Mouse (Mus musculus) CH12.LX (cell line): ENCODE data around the gene Kmt5b. TPM values are rescaled to one million over a fixed set of nuclear protein-coding genes. Genes with fewer than 3 reads are reported as not detected.

Experiments
- DNase-seq: peaks from one replicate; pipeline ENCODE4 v3.0.0-alpha.2; 2013; ENCODE audit errors: extremely low read depth
- H3K27ac ChIP-seq: 2 replicates; pipeline ENCODE4 v1.5.1; 2012; ENCODE audit warnings: low read depth, mild to moderate bottlenecking, control low read depth, moderate library complexity; ENCODE audit not compliant: insufficient read depth
- H3K27me3 ChIP-seq: replicated peaks from 2 replicates; pipeline ENCODE3; 2012; ENCODE audit warnings: inconsistent platforms
- H3K36me3 ChIP-seq, 2 experiments: replicated peaks in 1 of 2; 2 replicates each; pipeline versions ENCODE3 to v1.6.1; 2012; ENCODE audit warnings: inconsistent platforms in 1 of 2, low read length in 1 of 2, mild to moderate bottlenecking in 1 of 2, mixed read lengths in 1 of 2, moderate library complexity in 1 of 2; ENCODE audit not compliant: control insufficient read depth in 1 of 2, insufficient read depth in 1 of 2
- H3K4me1 ChIP-seq, 2 experiments: 2 replicates each; pipeline ENCODE4 v1.6.1; 2012; ENCODE audit warnings: inconsistent platforms in 1 of 2, moderate library complexity in 1 of 2; ENCODE audit not compliant: insufficient read depth in 2 of 2, control insufficient read depth in 1 of 2
- H3K4me2 ChIP-seq: 2 replicates; pipeline ENCODE4 v1.6.1; 2012; ENCODE audit warnings: low read depth, mild to moderate bottlenecking, control low read depth; ENCODE audit not compliant: poor library complexity, insufficient read depth, severe bottlenecking
- H3K4me3 ChIP-seq, 3 experiments: fragments of 150-350 bp in 1 of 3; sonication (generic) in 1 of 3; replicated peaks in 1 of 3; 2 replicates each; pipeline versions ENCODE3 to v1.5.1; 2011 to 2012; ENCODE audit warnings: low read depth in 2 of 3, low read length in 2 of 3, mild to moderate bottlenecking in 2 of 3, moderate library complexity in 2 of 3, control low read depth in 1 of 3, improper control_type of control experiment in 1 of 3, inconsistent platforms in 1 of 3, mixed read lengths in 1 of 3; ENCODE audit not compliant: poor library complexity in 1 of 3
- H3K79me2 ChIP-seq: replicated peaks from 2 replicates; pipeline ENCODE4 v1.6.1; 2012; ENCODE audit warnings: mild to moderate bottlenecking, moderate library complexity; ENCODE audit not compliant: control insufficient read depth, poor library complexity, insufficient read depth, severe bottlenecking; ENCODE audit errors: extremely low read depth
- H3K9ac ChIP-seq: 2 replicates; pipeline ENCODE4 v1.6.1; 2012; ENCODE audit warnings: low read depth, mild to moderate bottlenecking, control low read depth, moderate library complexity; ENCODE audit not compliant: insufficient read depth
- H3K9me3 ChIP-seq: replicated peaks from 2 replicates; pipeline ENCODE3; 2012; ENCODE audit warnings: low read length, inconsistent platforms, mixed read lengths
- CHD1 ChIP-seq: IDR thresholded peaks from 2 replicates; pipeline ENCODE4 v1.6.1; 2012; ENCODE audit warnings: low read depth, low read length, improper control_type of control experiment, inconsistent platforms
- CHD2 ChIP-seq: IDR thresholded peaks from 2 replicates; pipeline ENCODE4 v1.6.1; 2011; ENCODE audit warnings: low read length, improper control_type of control experiment
- CTCF ChIP-seq, 2 experiments: IDR thresholded peaks in 1 of 2; conservative IDR thresholded peaks in 1 of 2; 2 replicates each; pipeline ENCODE4 v1.5.1; 2011 to 2012; ENCODE audit warnings: low read depth in 2 of 2, low read length in 2 of 2, improper control_type of control experiment in 1 of 2, inconsistent platforms in 1 of 2, mild to moderate bottlenecking in 1 of 2, moderate library complexity in 1 of 2
- E2F4 ChIP-seq: IDR thresholded peaks from 2 replicates; pipeline ENCODE4 v1.6.1; 2011; ENCODE audit warnings: low read depth, low read length, improper control_type of control experiment; ENCODE audit not compliant: insufficient replicate concordance
- GABPA ChIP-seq: IDR thresholded peaks from 2 replicates; pipeline ENCODE4 v1.6.1; 2012; ENCODE audit warnings: low read depth, low read length, improper control_type of control experiment, inconsistent platforms; ENCODE audit not compliant: insufficient replicate concordance
- IRF4 ChIP-seq: IDR thresholded peaks from 2 replicates; pipeline ENCODE4 v1.6.1; 2014; ENCODE audit warnings: low read depth, mild to moderate bottlenecking, inconsistent platforms, low read length, improper control_type of control experiment
- JUN ChIP-seq: IDR thresholded peaks from 2 replicates; pipeline ENCODE4 v1.6.1; 2011; ENCODE audit warnings: low read depth, mild to moderate bottlenecking, low read length, improper control_type of control experiment, moderate library complexity; ENCODE audit not compliant: insufficient read depth
- JUND ChIP-seq: conservative IDR thresholded peaks from 2 replicates; pipeline ENCODE4 v1.6.1; 2011; ENCODE audit warnings: low read depth, low read length, improper control_type of control experiment
- MAFK ChIP-seq: IDR thresholded peaks from 2 replicates; pipeline ENCODE4 v1.6.1; 2011; ENCODE audit warnings: low read length, improper control_type of control experiment; ENCODE audit not compliant: insufficient replicate concordance
- MEF2A ChIP-seq: IDR thresholded peaks from 2 replicates; pipeline ENCODE4 v1.6.1; 2014; ENCODE audit warnings: low read depth, mild to moderate bottlenecking, inconsistent platforms, low read length, improper control_type of control experiment, borderline replicate concordance
- MXI1 ChIP-seq: IDR thresholded peaks from 2 replicates; pipeline ENCODE4 v1.6.1; 2011; ENCODE audit warnings: mild to moderate bottlenecking, low read depth, low read length, improper control_type of control experiment
- SIN3A ChIP-seq: IDR thresholded peaks from 2 replicates; pipeline ENCODE4 v1.6.1; 2012; ENCODE audit warnings: low read length, improper control_type of control experiment, inconsistent platforms
- SMC3 ChIP-seq: IDR thresholded peaks from 2 replicates; pipeline ENCODE4 v1.6.1; 2011; ENCODE audit warnings: low read depth, low read length, improper control_type of control experiment
- TBP ChIP-seq: conservative IDR thresholded peaks from 2 replicates; pipeline ENCODE4 v1.6.1; 2011; ENCODE audit warnings: low read depth, low read length, improper control_type of control experiment
- USF2 ChIP-seq: conservative IDR thresholded peaks from 2 replicates; pipeline ENCODE4 v1.6.1; 2011; ENCODE audit warnings: low read depth, low read length, improper control_type of control experiment
- ZC3H11A ChIP-seq: IDR thresholded peaks from 2 replicates; pipeline ENCODE4 v1.6.1; 2012; ENCODE audit warnings: low read depth, mild to moderate bottlenecking, inconsistent platforms, low read length, improper control_type of control experiment
- ZNF384 ChIP-seq: IDR thresholded peaks from 2 replicates; pipeline ENCODE4 v1.6.1; 2012; ENCODE audit warnings: low read depth, low read length, improper control_type of control experiment, inconsistent platforms
- dilution Hi-C: fragments of 300-500 bp; cut with MboI; formaldehyde crosslinking; loops from 2 replicates; pipeline ENCODE4 v1.14.3; 2020; ENCODE audit warnings: low sequenced_read_pairs; ENCODE audit not compliant: extremely low pct_unique_long_range_greater_than_20kb, extremely low pct_ligation_motif_present
- in situ Hi-C: fragments of 300-500 bp; cut with MboI; formaldehyde crosslinking; loops from 3 replicates; pipeline ENCODE4 v1.14.3; 2019; ENCODE audit warnings: low sequenced_read_pairs, low pct_ligation_motif_present, low pct_unique_long_range_greater_than_20kb, mixed read lengths
- polyA plus RNA-seq: library from polyadenylated mRNA; unstranded; fragments of >175 nt; gene quantifications from 2 replicates; pipeline ENCODE4 v1.2.1, GENCODE M21; 2012; ENCODE audit warnings: low read depth; ENCODE audit not compliant: insufficient read length
- total RNA-seq, 2 experiments: library from RNA; depleted of rRNA; stranded (reverse); fragments of 300-350 nt in 1 of 2; fragments of >200 nt in 1 of 2; gene quantifications; 2 replicates each; pipeline ENCODE4 v1.2.3; 2012 to 2014

Gene Kmt5b
- total and polyA plus RNA-seq, 3 experiments: 10.9 to 16.6 (median 13.9) TPM

DNA sequence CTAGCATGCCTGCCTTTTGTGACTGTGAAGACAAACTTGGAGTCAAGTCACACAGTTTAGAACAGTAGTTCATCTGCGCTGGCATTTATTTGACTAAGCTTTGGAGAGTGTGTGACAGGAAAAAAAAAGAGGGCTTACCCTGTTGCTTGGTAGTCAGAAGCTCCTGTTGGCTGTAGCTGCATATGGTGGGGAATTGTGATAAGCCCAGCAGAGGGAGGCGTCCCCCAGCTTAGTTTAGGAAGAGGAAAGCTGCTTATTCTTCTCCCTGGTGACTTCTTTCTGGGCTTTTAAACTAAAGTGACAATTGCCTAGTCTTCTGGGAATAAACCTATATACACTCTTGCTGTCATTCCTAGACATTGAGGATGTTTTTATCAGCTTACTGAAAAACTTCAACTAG lies 95.5 kb downstream of the Kmt5b start:
- dilution Hi-C loops: no loop called here
- H3K9ac ChIP-seq: no peak overlapping the region
- H3K27me3 ChIP-seq: no peaks in the 10 kb centered on the region
- in situ Hi-C loops: no loop called here
- H3K79me2 ChIP-seq: peaks cover 3% of the 10 kb centered on the region
- no peak for TF ChIP-seq JUND
- TF ChIP-seq CHD1: no peak
- no peak for DNase-seq
- no peak overlapping the region for H3K27ac ChIP-seq
- H3K4me1 ChIP-seq: no peaks in the 10 kb centered on the region
- H3K9me3 ChIP-seq: peaks cover 5% of the 10 kb centered on the region
- H3K4me2 ChIP-seq: no peak overlapping the region
- peaks cover 4 to 18% of the 10 kb centered on the region in 2 experiments for H3K36me3 ChIP-seq
- H3K4me3 ChIP-seq: no peak overlapping the region

DNA sequence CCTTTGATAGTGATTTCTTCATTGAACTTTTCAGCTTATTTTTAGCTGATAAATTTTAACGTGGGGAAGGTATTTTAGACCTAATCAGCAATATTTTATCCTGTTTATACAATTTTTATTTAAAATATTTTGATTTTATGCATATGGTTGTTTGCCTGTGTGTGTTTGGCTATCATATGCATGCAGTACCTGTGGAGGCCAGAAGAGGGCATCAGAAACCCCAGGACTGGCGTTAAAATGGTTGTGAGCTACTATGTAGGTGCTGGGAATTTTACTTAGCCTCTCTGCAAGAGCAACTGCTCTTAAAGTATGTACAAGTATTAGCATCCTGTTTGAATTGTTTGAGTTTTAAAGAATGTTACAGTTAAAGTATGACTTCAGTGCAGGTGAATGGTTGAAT lies 97.7 kb downstream of the Kmt5b start:
- Histone ChIP-seq H3K27me3 (no peaks in the 10 kb centered on the region), H3K4me3 (no peak overlapping the region), H3K4me1 (no peaks in the 10 kb centered on the region), H3K9me3 (peaks cover 5% of the 10 kb centered on the region), H3K36me3 (peaks cover 4 to 18% of the 10 kb centered on the region in 2 experiments), H3K4me2 (no peak overlapping the region), H3K9ac (no peak overlapping the region), H3K79me2 (no peaks in the 10 kb centered on the region; the same call in 1 of the 2 replicates), H3K27ac (no peak overlapping the region)
- in situ Hi-C loops: no loop called here
- TF ChIP-seq MEF2A: no peak
- TF ChIP-seq GABPA: no peak
- TF ChIP-seq ZNF384: no peak
- no peak for TF ChIP-seq E2F4
- peak; percentile 26; the same call in 1 of the 2 replicates for TF ChIP-seq SMC3
- TF ChIP-seq MAFK: no peak
- TF ChIP-seq ZC3H11A: no peak
- TF ChIP-seq JUN: no peak
- no peak for TF ChIP-seq TBP
- no peak for TF ChIP-seq MXI1
- TF ChIP-seq USF2: no peak
- TF ChIP-seq IRF4: no peak
- TF ChIP-seq SIN3A: no peak
- TF ChIP-seq CHD2: no peak
- peak in 1 of 2 experiments; percentile 44; a peak in 2 of 4 replicates for TF ChIP-seq CTCF (conservative IDR thresholded peaks at IDR 0.05 in 1 of 2, IDR thresholded peaks at IDR 0.05 in 1 of 2; ENCODE audit: low read depth in 2 of 2, low read length in 2 of 2)
- dilution Hi-C loops: no loop called here
- DNase-seq: no peak

Other genes with a start within 250 kb of the Kmt5b start
- 67.0 and 68.5 TPM in 2 replicates for gene Ppp6r3, start 191.7 kb upstream of the Kmt5b start, total RNA-seq (2012; rRNA removed)
- gene Ppp6r3, start 191.7 kb upstream of the Kmt5b start, total RNA-seq (2014; rRNA removed): 94.6 and 104 TPM in 2 replicates
- gene Ppp6r3, start 191.7 kb upstream of the Kmt5b start, polyA plus RNA-seq: 66.2 and 72.3 TPM in 2 replicates
- 0.88 and 1.4 TPM in 2 replicates for gene Lrp5, start 80.9 kb upstream of the Kmt5b start, total RNA-seq (2012; rRNA removed)
- 0.13 and 0.32 TPM in 2 replicates for gene Lrp5, start 80.9 kb upstream of the Kmt5b start, total RNA-seq (2014; rRNA removed)
- gene Lrp5, start 80.9 kb upstream of the Kmt5b start, polyA plus RNA-seq: 0.93 and 1.1 TPM in 2 replicates
- 7.9 and 8.0 TPM in 2 replicates for gene 1810055G02Rik, start 59.1 kb upstream of the Kmt5b start, total RNA-seq (2012; rRNA removed)
- gene 1810055G02Rik, start 59.1 kb upstream of the Kmt5b start, total RNA-seq (2014; rRNA removed): 4.9 and 5.6 TPM in 2 replicates
- gene 1810055G02Rik, start 59.1 kb upstream of the Kmt5b start, polyA plus RNA-seq: 9.5 and 10.8 TPM in 2 replicates
- 10.1 and 10.3 TPM in 2 replicates for gene Chka, start 84.4 kb downstream of the Kmt5b start, total RNA-seq (2012; rRNA removed)
- gene Chka, start 84.4 kb downstream of the Kmt5b start, total RNA-seq (2014; rRNA removed): 7.6 and 8.0 TPM in 2 replicates
- 11.6 and 13.0 TPM in 2 replicates for gene Chka, start 84.4 kb downstream of the Kmt5b start, polyA plus RNA-seq
- 46.6 and 53.2 TPM in 2 replicates for gene Tcirg1, start 139.7 kb downstream of the Kmt5b start, total RNA-seq (2012; rRNA removed)
- 48.5 and 51.6 TPM in 2 replicates for gene Tcirg1, start 139.7 kb downstream of the Kmt5b start, total RNA-seq (2014; rRNA removed)
- 62.8 and 67.2 TPM in 2 replicates for gene Tcirg1, start 139.7 kb downstream of the Kmt5b start, polyA plus RNA-seq
- 216 TPM in 2 replicates for gene Ndufs8, start 145.4 kb downstream of the Kmt5b start, total RNA-seq (2012; rRNA removed)
- gene Ndufs8, start 145.4 kb downstream of the Kmt5b start, total RNA-seq (2014; rRNA removed): 196 and 248 TPM in 2 replicates
- gene Ndufs8, start 145.4 kb downstream of the Kmt5b start, polyA plus RNA-seq: 182 and 195 TPM in 2 replicates
- gene Aldh3b1, start 162.4 kb downstream of the Kmt5b start, total RNA-seq (2012; rRNA removed): 5.7 and 8.1 TPM in 2 replicates
- gene Aldh3b1, start 162.4 kb downstream of the Kmt5b start, total RNA-seq (2014; rRNA removed): 3.7 and 5.9 TPM in 2 replicates
- 7.4 and 8.1 TPM in 2 replicates for gene Aldh3b1, start 162.4 kb downstream of the Kmt5b start, polyA plus RNA-seq
- gene Unc93b1, start 167.8 kb downstream of the Kmt5b start, total RNA-seq (2012; rRNA removed): 77.9 and 84.7 TPM in 2 replicates
- 72.7 and 82.3 TPM in 2 replicates for gene Unc93b1, start 167.8 kb downstream of the Kmt5b start, total RNA-seq (2014; rRNA removed)
- gene Unc93b1, start 167.8 kb downstream of the Kmt5b start, polyA plus RNA-seq: 105 and 117 TPM in 2 replicates
- not detected in 2 replicates for gene Aldh3b3, start 191.2 kb downstream of the Kmt5b start, total RNA-seq (2012; rRNA removed)
- gene Aldh3b3, start 191.2 kb downstream of the Kmt5b start, total RNA-seq (2014; rRNA removed): not detected in 2 replicates
- not detected in 2 replicates for gene Aldh3b3, start 191.2 kb downstream of the Kmt5b start, polyA plus RNA-seq
- not detected in 2 replicates for gene Aldh3b2, start 204.9 kb downstream of the Kmt5b start, total RNA-seq (2012; rRNA removed)
- gene Aldh3b2, start 204.9 kb downstream of the Kmt5b start, total RNA-seq (2014; rRNA removed): not detected in 2 replicates
- not detected in 2 replicates for gene Aldh3b2, start 204.9 kb downstream of the Kmt5b start, polyA plus RNA-seq
- gene Acy3, start 219.1 kb downstream of the Kmt5b start, total RNA-seq (2012; rRNA removed): 0.25 TPM in 1 of 2 replicates, not detected in the other
- gene Acy3, start 219.1 kb downstream of the Kmt5b start, total RNA-seq (2014; rRNA removed): not detected in 2 replicates
- 0.29 and 0.83 TPM in 2 replicates for gene Acy3, start 219.1 kb downstream of the Kmt5b start, polyA plus RNA-seq
- not detected in 2 replicates for gene Tbx10, start 225.3 kb downstream of the Kmt5b start, total RNA-seq (2012; rRNA removed)
- not detected in 2 replicates for gene Tbx10, start 225.3 kb downstream of the Kmt5b start, total RNA-seq (2014; rRNA removed)
- gene Tbx10, start 225.3 kb downstream of the Kmt5b start, polyA plus RNA-seq: not detected in 2 replicates
- gene Nudt8, start 233.2 kb downstream of the Kmt5b start, total RNA-seq (2012; rRNA removed): 31.4 and 36.3 TPM in 2 replicates
- 31.7 and 40.2 TPM in 2 replicates for gene Nudt8, start 233.2 kb downstream of the Kmt5b start, total RNA-seq (2014; rRNA removed)
- gene Nudt8, start 233.2 kb downstream of the Kmt5b start, polyA plus RNA-seq: 24.7 and 28.2 TPM in 2 replicates
- gene Gm49405, start 233.2 kb downstream of the Kmt5b start, total RNA-seq (2012; rRNA removed): 2.0 and 2.1 TPM in 2 replicates
- gene Gm49405, start 233.2 kb downstream of the Kmt5b start, total RNA-seq (2014; rRNA removed): 0.99 and 1.1 TPM in 2 replicates
- 2.7 and 3.3 TPM in 2 replicates for gene Gm49405, start 233.2 kb downstream of the Kmt5b start, polyA plus RNA-seq
- 4.4 and 5.2 TPM in 2 replicates for gene Doc2g, start 235.9 kb downstream of the Kmt5b start, total RNA-seq (2012; rRNA removed)
- gene Doc2g, start 235.9 kb downstream of the Kmt5b start, total RNA-seq (2014; rRNA removed): 2.1 and 2.7 TPM in 2 replicates
- gene Doc2g, start 235.9 kb downstream of the Kmt5b start, polyA plus RNA-seq: 5.7 and 6.4 TPM in 2 replicates
- gene Ndufv1, start 245.4 kb downstream of the Kmt5b start, total RNA-seq (2012; rRNA removed): 183 TPM in 2 replicates
- gene Ndufv1, start 245.4 kb downstream of the Kmt5b start, total RNA-seq (2014; rRNA removed): 119 TPM in 2 replicates
- gene Ndufv1, start 245.4 kb downstream of the Kmt5b start, polyA plus RNA-seq: 133 and 136 TPM in 2 replicates